Mouse (Mus musculus) liver, embryonic 12.5 days (tissue): ENCODE measurements around the gene Cfap54. TPM values are rescaled to one million over a fixed set of nuclear protein-coding genes. Genes with fewer than 3 reads are reported as not detected.

Experiments used
- ATAC-seq: fragments of 200-750 bp; cut with Nextera tagmentation; 2 replicates; pipeline ENCODE4 v1.8.0; 2017; ENCODE audit warnings: moderate number of reproducible peaks, mild to moderate bottlenecking, moderate library complexity
- H3K27ac ChIP-seq: fragments of 300-500 bp; sonication (generic); 2 replicates; pipeline ENCODE4 v1.5.1; 2016; ENCODE audit warnings: mild to moderate bottlenecking
- H3K27me3 ChIP-seq: fragments of 300-500 bp; sonication (generic); replicated peaks from 2 replicates; pipeline ENCODE4 v1.6.1; 2016; ENCODE audit warnings: mild to moderate bottlenecking, moderate library complexity
- H3K36me3 ChIP-seq: fragments of 300-500 bp; sonication (generic); 2 replicates; pipeline ENCODE4 v1.6.1; 2016; ENCODE audit warnings: mild to moderate bottlenecking, moderate library complexity
- H3K4me1 ChIP-seq: fragments of 300-500 bp; sonication (generic); 2 replicates; pipeline ENCODE4 v1.6.1; 2016
- H3K4me2 ChIP-seq: fragments of 300-500 bp; sonication (generic); 2 replicates; pipeline ENCODE4 v1.6.1; 2016; ENCODE audit warnings: mild to moderate bottlenecking, moderate library complexity
- H3K4me3 ChIP-seq: fragments of 300-500 bp; sonication (generic); 2 replicates; pipeline ENCODE4 v1.5.1; 2016; ENCODE audit warnings: mild to moderate bottlenecking, moderate library complexity
- H3K9ac ChIP-seq: fragments of 300-500 bp; sonication (generic); 2 replicates; pipeline ENCODE4 v1.6.1; 2016; ENCODE audit warnings: mild to moderate bottlenecking, moderate library complexity
- H3K9me3 ChIP-seq: fragments of 300-500 bp; sonication (generic); replicated peaks from 2 replicates; pipeline ENCODE4 v1.6.1; 2016; ENCODE audit warnings: mild to moderate bottlenecking, moderate library complexity
- WGBS: fragments of 180-500 bp; shearing (Covaris S2); methylation state at CpG from one replicate; pipeline ENCODE4 v1.1.7; 2016; ENCODE audit not compliant: insufficient replicate concordance; 5-methylcytosine and 5-hydroxymethylcytosine counted together
- polyA plus RNA-seq: library from polyadenylated mRNA; unstranded; fragments of >200 nt; fragmentation: Nextera tagmentation; extraction: Ambion mirVana; gene quantifications from 2 replicates; pipeline ENCODE4 v1.2.1, GENCODE M21; 2016

Gene Cfap54
- polyA plus RNA-seq, 1 experiment from 2014 or later, result 0.12 TPM

DNA sequence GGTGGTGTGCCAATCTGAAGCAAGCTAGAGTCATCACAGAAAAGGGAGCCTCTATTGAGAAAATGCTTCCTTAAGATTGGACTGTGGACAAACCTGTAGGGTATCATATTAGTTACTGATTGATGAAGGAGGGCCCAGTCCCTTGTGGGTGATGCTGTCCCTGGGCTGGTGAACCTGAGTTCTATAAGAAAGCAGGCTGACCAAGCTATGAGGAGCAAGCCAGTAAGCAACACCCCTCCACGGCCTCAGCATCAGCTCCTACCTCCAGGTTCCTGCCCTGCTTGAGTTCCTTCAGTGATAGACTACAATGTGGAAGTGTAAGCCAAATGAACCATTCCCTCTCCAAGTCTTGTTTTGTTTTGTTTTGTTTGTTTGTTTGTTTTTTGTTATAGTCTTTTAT, 162.9 kb downstream of the Cfap54 start:
- Histone ChIP-seq H3K9me3 (no peaks in the 10 kb centered on the region), H3K4me3 (no peak overlapping the region), H3K27ac (no peak overlapping the region), H3K4me2 (no peak overlapping the region), H3K27me3 (no peaks in the 10 kb centered on the region), H3K9ac (no peak overlapping the region), H3K36me3 (no peaks in the 10 kb centered on the region), H3K4me1 (no peaks in the 10 kb centered on the region)
- ATAC-seq, result no peak
- 56% methylated on average over 1 of the region's 1 CpGs for WGBS

DNA sequence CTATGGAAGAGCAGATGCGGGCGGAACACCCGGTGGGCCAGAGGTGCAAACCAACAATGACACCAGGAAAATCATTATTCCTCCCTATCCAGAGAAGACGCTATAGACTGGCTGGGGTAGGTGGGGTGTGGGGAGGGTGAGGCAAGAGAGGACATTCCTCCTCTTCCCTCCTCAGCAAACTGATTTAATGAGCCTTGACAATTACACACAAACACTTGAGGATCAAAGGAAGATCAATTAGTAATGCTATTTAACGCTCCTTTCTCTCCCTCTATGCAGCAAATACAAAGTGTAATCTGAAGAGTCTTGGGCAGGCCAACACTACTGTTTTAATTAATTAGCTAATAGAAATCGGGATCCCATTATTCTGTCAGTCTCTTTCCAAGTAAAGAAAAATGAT, 174.2 kb downstream of the Cfap54 start:
- Histone ChIP-seq H3K4me1 (no peaks in the 10 kb centered on the region), H3K4me3 (no peak overlapping the region), H3K27me3 (no peaks in the 10 kb centered on the region), H3K36me3 (no peaks in the 10 kb centered on the region), H3K4me2 (no peak overlapping the region), H3K27ac (no peak overlapping the region), H3K9ac (no peak overlapping the region), H3K9me3 (no peaks in the 10 kb centered on the region)
- no peak for ATAC-seq
- WGBS, result 66% methylated on average over 6 of the region's 6 CpGs

- H3K4me2 ChIP-seq, result no peak overlapping the region
- 56% methylated on average over 6 of the region's 6 CpGs for whole genome bisulfite sequencing
- H3K27ac ChIP-seq, result no peak overlapping the region
- no peaks in the 10 kb centered on the region for H3K27me3 ChIP-seq
- H3K4me3 ChIP-seq, result no peak overlapping the region
- ATAC-seq, result no peak
- no peak overlapping the region for H3K9ac ChIP-seq
- H3K9me3 ChIP-seq, result no peaks in the 10 kb centered on the region
- no peaks in the 10 kb centered on the region for H3K36me3 ChIP-seq
- H3K4me1 ChIP-seq, result no peaks in the 10 kb centered on the region
Observed at GRCm38 (mm10) chr10:92888466-92888865, 193.0 kb downstream of the Cfap54 start.

DNA sequence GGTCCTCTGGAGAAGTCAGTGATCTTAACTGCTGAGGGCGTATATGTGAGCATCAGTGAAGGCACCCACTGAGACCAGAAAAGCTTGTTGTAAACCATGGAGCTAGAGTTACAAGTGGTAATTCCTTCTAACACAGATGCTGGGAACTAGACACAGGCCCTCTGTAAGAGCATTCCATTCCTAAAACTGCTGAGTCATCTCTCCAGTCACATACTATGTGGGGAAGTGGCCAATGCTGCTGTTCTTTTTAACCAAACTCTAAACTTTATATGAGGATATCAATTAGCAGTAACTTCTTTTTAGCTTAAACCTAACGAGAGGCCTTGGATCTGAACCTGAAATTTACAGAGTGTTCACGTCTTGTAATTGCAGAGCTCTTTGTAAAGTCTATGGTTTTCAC, 203.4 kb downstream of the Cfap54 start:
- H3K4me1 ChIP-seq, result no peaks in the 10 kb centered on the region
- H3K4me2 ChIP-seq, result no peak overlapping the region
- no peak overlapping the region for H3K4me3 ChIP-seq
- no peak overlapping the region for H3K9ac ChIP-seq
- WGBS, result 63% methylated on average over 3 of the region's 3 CpGs
- no peaks in the 10 kb centered on the region for H3K9me3 ChIP-seq
- no peaks in the 10 kb centered on the region for H3K27me3 ChIP-seq
- H3K27ac ChIP-seq, result no peak overlapping the region
- no peak for ATAC-seq
- H3K36me3 ChIP-seq, result no peaks in the 10 kb centered on the region

GRCm38 (mm10) chr10:92840980-92841379, 240.4 kb downstream of the Cfap54 start:
- no peak overlapping the region for H3K27ac ChIP-seq
- no peak overlapping the region for H3K9ac ChIP-seq
- no peak overlapping the region for H3K4me2 ChIP-seq
- no peaks in the 10 kb centered on the region for H3K9me3 ChIP-seq
- no peaks in the 10 kb centered on the region for H3K36me3 ChIP-seq
- H3K4me1 ChIP-seq, result no peaks in the 10 kb centered on the region
- no peaks in the 10 kb centered on the region for H3K27me3 ChIP-seq
- ATAC-seq, result no peak
- no peak overlapping the region for H3K4me3 ChIP-seq
- 76% methylated on average over 9 of the region's 9 CpGs for WGBS

- no peak overlapping the region for H3K4me2 ChIP-seq
- no peaks in the 10 kb centered on the region for H3K36me3 ChIP-seq
- no peak overlapping the region for H3K27ac ChIP-seq
- no peaks in the 10 kb centered on the region for H3K27me3 ChIP-seq
- no peak for ATAC-seq
- H3K9me3 ChIP-seq, result no peaks in the 10 kb centered on the region
- no peaks in the 10 kb centered on the region for H3K4me1 ChIP-seq
- no peak overlapping the region for H3K4me3 ChIP-seq
- no peak overlapping the region for H3K9ac ChIP-seq
- WGBS, result 73% methylated on average over 5 of the region's 5 CpGs
Observed at GRCm38 (mm10) chr10:92837572-92837971, 243.8 kb downstream of the Cfap54 start.

GRCm38 (mm10) chr10:92837045-92837444, 244.4 kb downstream of the Cfap54 start:
- H3K36me3 ChIP-seq, result no peaks in the 10 kb centered on the region
- no peak overlapping the region for H3K9ac ChIP-seq
- no peaks in the 10 kb centered on the region for H3K27me3 ChIP-seq
- H3K4me1 ChIP-seq, result no peaks in the 10 kb centered on the region
- no peak overlapping the region for H3K4me2 ChIP-seq
- WGBS, result 39% methylated on average over 2 of the region's 2 CpGs
- no peak for ATAC-seq
- H3K9me3 ChIP-seq, result no peaks in the 10 kb centered on the region
- no peak overlapping the region for H3K4me3 ChIP-seq
- H3K27ac ChIP-seq, result no peak overlapping the region

- no peak for ATAC-seq
- H3K36me3 ChIP-seq, result no peaks in the 10 kb centered on the region
- H3K4me3 ChIP-seq, result no peak overlapping the region
- no peak overlapping the region for H3K4me2 ChIP-seq
- no peak overlapping the region for H3K27ac ChIP-seq
- no peaks in the 10 kb centered on the region for H3K4me1 ChIP-seq
- no peaks in the 10 kb centered on the region for H3K9me3 ChIP-seq
- H3K9ac ChIP-seq, result no peak overlapping the region
- WGBS, result 70% methylated on average over 4 of the region's 4 CpGs
- H3K27me3 ChIP-seq, result no peaks in the 10 kb centered on the region
Observed at GRCm38 (mm10) chr10:92821499-92821898, 259.9 kb downstream of the Cfap54 start.

DNA sequence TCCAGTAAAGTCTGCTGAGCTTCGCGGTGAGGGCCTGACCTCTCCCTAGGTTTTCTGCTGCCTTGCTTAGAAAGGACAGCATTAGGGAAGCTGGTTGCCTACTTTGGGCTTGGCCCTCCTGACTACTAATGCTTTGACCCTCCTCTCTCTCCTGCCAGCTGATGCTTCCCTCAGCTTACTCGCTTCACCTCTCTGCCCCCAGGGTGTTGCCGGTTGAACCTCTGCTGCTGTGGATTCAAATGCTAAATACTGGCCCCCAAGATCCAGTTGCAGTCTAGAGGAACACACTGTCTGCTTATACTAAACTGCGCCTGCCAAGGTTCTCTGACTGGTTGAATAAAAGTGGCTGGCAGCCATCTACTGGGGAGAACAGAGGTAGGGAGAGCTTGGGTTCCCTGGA, 263.2 kb downstream of the Cfap54 start:
- no peak overlapping the region for H3K9ac ChIP-seq
- no peak for ATAC-seq
- no peaks in the 10 kb centered on the region for H3K4me1 ChIP-seq
- 39% methylated on average over 5 of the region's 5 CpGs for WGBS
- no peaks in the 10 kb centered on the region for H3K9me3 ChIP-seq
- H3K4me3 ChIP-seq, result no peak overlapping the region
- H3K4me2 ChIP-seq, result no peak overlapping the region
- no peak overlapping the region for H3K27ac ChIP-seq
- H3K36me3 ChIP-seq, result no peaks in the 10 kb centered on the region
- H3K27me3 ChIP-seq, result no peaks in the 10 kb centered on the region

DNA sequence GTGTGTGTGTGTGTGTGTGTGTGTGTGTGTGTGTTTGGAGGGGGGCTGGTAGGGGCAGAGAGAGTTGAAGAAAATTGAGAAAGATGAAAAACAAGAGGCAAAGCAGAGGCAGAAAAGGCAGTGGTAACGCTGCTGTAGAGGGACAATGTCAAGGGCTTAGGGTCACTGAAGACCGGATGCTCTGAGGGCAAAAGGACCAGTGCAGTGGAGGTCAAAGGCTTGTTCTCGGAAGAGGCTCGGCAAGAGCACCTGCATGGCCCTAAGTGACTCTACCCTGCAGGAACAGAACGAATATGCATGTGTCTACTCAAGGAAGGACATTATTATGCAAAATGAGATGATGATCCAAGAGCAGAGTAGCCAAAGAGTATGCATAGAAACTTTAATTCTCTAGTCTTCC, 264.5 kb downstream of the Cfap54 start:
- no peak overlapping the region for H3K4me2 ChIP-seq
- ATAC-seq, result no peak
- no peaks in the 10 kb centered on the region for H3K36me3 ChIP-seq
- 69% methylated on average over 5 of the region's 5 CpGs for WGBS
- H3K4me1 ChIP-seq, result no peaks in the 10 kb centered on the region
- H3K27me3 ChIP-seq, result no peaks in the 10 kb centered on the region
- no peak overlapping the region for H3K4me3 ChIP-seq
- H3K27ac ChIP-seq, result no peak overlapping the region
- H3K9ac ChIP-seq, result no peak overlapping the region
- no peaks in the 10 kb centered on the region for H3K9me3 ChIP-seq

DNA sequence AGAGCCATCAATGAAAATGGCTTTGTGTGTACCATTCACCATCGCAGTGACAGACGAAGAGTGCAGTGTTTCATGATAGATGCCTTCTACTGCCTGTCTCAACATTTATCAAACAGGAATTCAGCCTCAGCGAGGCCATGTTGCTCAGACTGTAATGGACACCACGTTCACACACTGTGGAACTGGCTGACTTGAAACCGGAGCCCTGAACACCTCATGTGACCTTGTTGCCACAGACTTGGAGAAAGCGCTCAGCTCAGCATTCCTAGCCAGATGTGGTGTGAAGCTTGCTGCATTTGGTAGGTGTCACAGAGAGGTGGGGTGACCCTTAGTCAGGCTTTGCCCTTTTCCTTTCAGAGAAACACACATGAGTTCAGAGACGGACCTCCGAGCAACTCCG, 270.5 kb downstream of the Cfap54 start:
- Histone ChIP-seq H3K27me3 (no peaks in the 10 kb centered on the region), H3K9me3 (0 out of 2 replicates have a peak, but pooled peaks cover 4% of the 10 kb centered on the region), H3K27ac (no peak overlapping the region), H3K4me1 (no peaks in the 10 kb centered on the region), H3K4me3 (no peak overlapping the region), H3K36me3 (no peaks in the 10 kb centered on the region), H3K9ac (no peak overlapping the region), H3K4me2 (no peak overlapping the region)
- ATAC-seq, result no peak
- WGBS, result 83% methylated on average over 9 of the region's 9 CpGs

- H3K4me3 ChIP-seq, result no peak overlapping the region
- 73% methylated on average over 10 of the region's 10 CpGs for WGBS
- no peaks in the 10 kb centered on the region for H3K9me3 ChIP-seq
- ATAC-seq, result no peak
- no peak overlapping the region for H3K9ac ChIP-seq
- H3K4me1 ChIP-seq, result no peaks in the 10 kb centered on the region
- H3K27ac ChIP-seq, result no peak overlapping the region
- H3K4me2 ChIP-seq, result no peak overlapping the region
- no peaks in the 10 kb centered on the region for H3K36me3 ChIP-seq
- H3K27me3 ChIP-seq, result no peaks in the 10 kb centered on the region
Observed at GRCm38 (mm10) chr10:92791908-92792307, 289.5 kb downstream of the Cfap54 start.

DNA sequence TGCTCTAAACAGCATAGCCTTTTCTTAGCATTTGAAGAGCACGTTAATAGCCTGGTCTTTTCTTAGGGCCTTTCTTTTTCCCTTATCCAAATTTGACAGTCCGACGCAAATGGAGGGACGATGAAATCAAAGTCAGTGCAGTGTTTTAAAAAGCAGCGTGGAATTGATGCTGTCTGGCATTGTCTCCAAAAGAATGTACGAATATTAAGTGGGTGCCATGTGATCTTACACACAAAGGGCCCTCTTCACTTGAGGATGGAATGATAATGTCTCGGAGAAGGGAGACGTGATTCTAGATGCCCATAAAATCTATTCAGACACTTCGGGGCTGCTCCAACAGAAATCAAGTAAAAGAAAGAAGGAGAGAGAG, 289.9 kb downstream of the Cfap54 start:
- Histone ChIP-seq H3K27ac (no peak overlapping the region), H3K4me2 (no peak overlapping the region), H3K4me3 (no peak overlapping the region), H3K9ac (no peak overlapping the region), H3K9me3 (no peaks in the 10 kb centered on the region), H3K4me1 (no peaks in the 10 kb centered on the region), H3K36me3 (no peaks in the 10 kb centered on the region), H3K27me3 (no peaks in the 10 kb centered on the region)
- 76% methylated on average over 9 of the region's 9 CpGs for WGBS
- no peak for ATAC-seq
